Mouse (Mus musculus) kidney, adult 2 months (tissue): ENCODE measurements around the gene Glo1. TPM values are rescaled to one million over a fixed set of nuclear protein-coding genes. Genes with fewer than 3 reads are reported as not detected.

Experiments used
- DNase-seq: peaks from one replicate; pipeline ENCODE4 v3.0.0; 2021
- H3K27ac ChIP-seq: fragments of 200-500 bp; 2 replicates; pipeline ENCODE4 v1.5.1; 2012; ENCODE audit warnings: low read depth, low read length, control low read depth, inconsistent platforms; ENCODE audit not compliant: insufficient read depth
- H3K27me3 ChIP-seq: fragments of 200-500 bp; replicated peaks from 2 replicates; pipeline ENCODE4 v1.6.1; 2012; ENCODE audit warnings: mild to moderate bottlenecking, moderate library complexity, low read length, inconsistent platforms; ENCODE audit not compliant: control insufficient read depth, insufficient read depth
- H3K36me3 ChIP-seq: fragments of 200-500 bp; 2 replicates; pipeline ENCODE4 v1.6.1; 2012; ENCODE audit warnings: mild to moderate bottlenecking, moderate library complexity, low read length, inconsistent platforms; ENCODE audit not compliant: control insufficient read depth, insufficient read depth
- H3K4me1 ChIP-seq: fragments of 200-500 bp; 2 replicates; pipeline ENCODE4 v1.6.1; 2011; ENCODE audit warnings: low read length; ENCODE audit not compliant: control insufficient read depth, insufficient read depth
- H3K4me3 ChIP-seq: fragments of 200-500 bp; 2 replicates; pipeline ENCODE4 v1.5.1; 2011; ENCODE audit warnings: mild to moderate bottlenecking, low read depth, low read length, control low read depth; ENCODE audit not compliant: insufficient read depth
- CTCF ChIP-seq: fragments of 200-500 bp; conservative IDR thresholded peaks from 2 replicates; pipeline ENCODE4 v1.5.1; 2011; ENCODE audit warnings: low read depth, mild to moderate bottlenecking, control low read depth, low read length, moderate library complexity, mixed read lengths; ENCODE audit not compliant: insufficient read depth, insufficient read length
- POLR2A ChIP-seq: fragments of 200-500 bp; IDR thresholded peaks from one replicate; pipeline ENCODE4 v1.6.1; 2011; ENCODE audit warnings: low read depth, low read length, control low read depth
- WGBS: fragments of 180-500 bp; shearing (Covaris S2); methylation state at CpG from one replicate; pipeline ENCODE4 v1.1.7; 2018; 5-methylcytosine and 5-hydroxymethylcytosine counted together
- polyA plus RNA-seq: library from polyadenylated mRNA; depleted of rRNA; stranded (reverse); fragments of >200 nt; gene quantifications from 2 replicates; pipeline ENCODE4 v1.2.3, GENCODE M21; 2012

Gene Glo1
- polyA plus RNA-seq, 1 experiment, result 89.0 TPM

DNA sequence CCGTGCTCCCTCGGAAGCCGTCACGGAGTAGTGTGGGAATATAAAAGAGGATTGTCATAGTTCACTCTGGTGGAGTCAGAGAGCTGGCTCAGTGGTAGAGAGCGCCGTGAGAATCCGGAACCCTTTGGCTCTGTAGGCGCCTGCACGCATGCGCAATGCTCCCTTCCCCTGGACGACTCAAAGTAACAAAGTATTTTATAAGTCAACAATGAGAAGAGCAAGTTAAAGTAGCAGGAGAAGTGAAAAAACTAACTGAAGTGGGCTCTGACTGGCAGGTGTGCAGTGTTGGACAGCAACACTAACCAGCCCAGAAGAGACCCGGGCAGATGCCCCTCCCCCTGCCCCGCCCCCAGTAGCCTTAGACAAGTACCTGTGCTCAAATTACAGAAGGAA is 31.5 kb upstream of the Glo1 start:
- 14% methylated on average over 13 of the region's 13 CpGs for WGBS
- TF ChIP-seq CTCF, result no peak
- no peak for TF ChIP-seq POLR2A
- H3K27ac ChIP-seq, result peak overlapping the region; percentile 43; the same call in 1 of the 2 replicates
- H3K4me3 ChIP-seq, result peak overlapping the region; percentile 55
- H3K4me1 ChIP-seq, result no peaks in the 10 kb centered on the region
- H3K27me3 ChIP-seq, result no peaks in the 10 kb centered on the region
- DNase-seq, result peak; percentile 84
- no peaks in the 10 kb centered on the region for H3K36me3 ChIP-seq

DNA sequence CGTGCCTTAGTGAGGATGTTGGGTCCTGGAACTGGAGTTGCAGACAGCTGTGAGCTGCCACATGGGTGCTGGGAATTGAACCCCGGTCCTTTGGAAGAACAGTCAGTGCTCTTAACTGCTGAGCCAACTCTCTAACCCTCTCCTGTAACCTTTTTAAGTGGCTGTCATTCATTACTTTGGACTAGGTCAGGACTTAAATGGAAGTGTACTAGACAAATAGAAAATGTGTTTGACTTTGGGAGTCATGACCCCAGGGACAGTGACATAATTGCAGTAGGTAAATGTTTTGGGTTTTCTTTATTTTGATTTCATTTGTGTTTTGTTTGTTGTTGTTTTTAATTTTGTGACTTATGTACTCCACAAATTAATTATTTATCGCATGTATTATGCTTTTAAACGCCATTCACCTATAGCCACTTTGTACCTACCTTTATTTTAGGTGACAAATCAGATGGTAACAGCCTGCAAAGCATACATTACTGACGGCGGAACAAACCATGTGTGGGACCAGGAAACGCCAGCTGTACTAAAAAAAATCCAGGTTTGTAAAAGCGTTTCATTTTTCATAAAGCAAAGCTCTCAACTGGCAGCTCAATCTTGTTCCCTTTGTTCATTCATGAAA is 31.0 kb upstream of the Glo1 start:
- peak overlapping the region; percentile 55 for H3K4me3 ChIP-seq
- no peaks in the 10 kb centered on the region for H3K4me1 ChIP-seq
- peak overlapping the region; percentile 43; the same call in 1 of the 2 replicates for H3K27ac ChIP-seq
- no peaks in the 10 kb centered on the region for H3K36me3 ChIP-seq
- TF ChIP-seq POLR2A, result no peak
- TF ChIP-seq CTCF, result no peak
- WGBS, result 45% methylated on average over 8 of the region's 8 CpGs
- DNase-seq, result no peak
- no peaks in the 10 kb centered on the region for H3K27me3 ChIP-seq

DNA sequence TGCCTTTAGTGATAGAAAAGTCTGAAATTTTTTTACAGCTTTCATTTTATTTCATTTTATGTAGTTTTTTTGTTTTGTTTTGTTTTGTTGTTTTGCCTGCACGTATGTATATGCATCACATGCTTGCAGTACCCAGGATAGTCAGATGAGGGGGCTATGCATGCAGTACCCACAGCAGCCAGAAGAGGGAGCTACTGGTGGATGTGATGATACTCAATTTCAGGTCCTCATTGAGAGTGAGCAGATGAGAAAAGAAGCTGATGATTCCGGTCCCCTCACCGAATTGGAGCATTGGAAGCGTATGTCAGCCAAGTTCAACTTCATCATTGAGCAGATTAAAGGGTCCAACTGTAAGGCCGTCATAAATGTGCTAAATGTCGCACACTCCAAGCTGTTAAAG is 26.3 kb upstream of the Glo1 start:
- no peaks in the 10 kb centered on the region for H3K4me1 ChIP-seq
- H3K36me3 ChIP-seq, result no peaks in the 10 kb centered on the region
- TF ChIP-seq CTCF (peak; percentile 50), POLR2A (no peak)
- no peaks in the 10 kb centered on the region for H3K27me3 ChIP-seq
- 95% methylated on average over 6 of the region's 6 CpGs for WGBS
- no peak for DNase-seq
- no peak overlapping the region for H3K4me3 ChIP-seq
- no peak overlapping the region for H3K27ac ChIP-seq

DNA sequence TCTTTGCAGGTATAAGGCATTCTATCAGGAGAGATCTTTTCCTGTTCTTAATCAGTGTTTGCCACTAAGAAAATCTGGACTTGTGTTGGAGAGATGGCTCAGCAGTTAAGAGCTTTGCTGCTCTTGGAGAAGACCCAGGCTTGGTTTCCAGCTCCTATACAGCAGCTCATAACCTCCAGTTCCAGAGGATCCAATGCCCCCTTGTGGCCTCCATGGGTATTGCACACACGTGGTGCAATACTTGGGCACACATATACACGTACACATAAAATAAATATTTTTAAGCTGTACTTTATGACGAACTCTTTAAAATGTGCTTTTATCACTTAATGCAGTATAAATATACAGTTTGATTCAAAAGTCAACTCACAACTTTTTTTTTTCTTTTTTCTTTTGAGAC is 22.1 kb upstream of the Glo1 start:
- Histone ChIP-seq H3K4me3 (no peak overlapping the region), H3K27ac (no peak overlapping the region), H3K36me3 (no peaks in the 10 kb centered on the region), H3K27me3 (no peaks in the 10 kb centered on the region), H3K4me1 (no peaks in the 10 kb centered on the region)
- TF ChIP-seq POLR2A (no peak), CTCF (peak; percentile 21; the same call in 1 of the 2 replicates)
- 95% methylated on average over 3 of the region's 3 CpGs for WGBS
- no peak for DNase-seq

DNA sequence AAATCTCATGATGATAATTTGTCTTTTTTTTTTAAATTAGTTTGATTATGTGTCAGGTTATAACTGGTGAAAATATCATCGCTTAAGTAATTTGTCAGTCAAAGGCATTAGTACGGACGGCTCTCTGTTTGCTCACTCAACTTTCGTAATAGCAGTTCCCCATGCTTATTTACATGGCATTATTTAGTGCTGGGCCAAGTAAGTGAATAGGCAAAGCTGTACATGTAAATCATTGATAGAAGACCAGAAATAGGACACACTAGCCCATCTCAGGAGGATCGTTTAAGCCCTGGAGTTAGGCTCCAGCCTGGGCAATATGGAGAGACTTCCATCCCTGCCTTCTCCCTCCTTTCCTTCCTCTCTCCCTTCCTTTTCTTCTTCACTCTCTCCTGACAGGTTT is 14.2 kb upstream of the Glo1 start:
- DNase-seq, result no peak
- no peaks in the 10 kb centered on the region for H3K4me1 ChIP-seq
- no peaks in the 10 kb centered on the region for H3K36me3 ChIP-seq
- TF ChIP-seq CTCF (no peak), POLR2A (no peak)
- no peak overlapping the region for H3K4me3 ChIP-seq
- 76% methylated on average over 5 of the region's 5 CpGs for WGBS
- no peaks in the 10 kb centered on the region for H3K27me3 ChIP-seq
- no peak overlapping the region for H3K27ac ChIP-seq

DNA sequence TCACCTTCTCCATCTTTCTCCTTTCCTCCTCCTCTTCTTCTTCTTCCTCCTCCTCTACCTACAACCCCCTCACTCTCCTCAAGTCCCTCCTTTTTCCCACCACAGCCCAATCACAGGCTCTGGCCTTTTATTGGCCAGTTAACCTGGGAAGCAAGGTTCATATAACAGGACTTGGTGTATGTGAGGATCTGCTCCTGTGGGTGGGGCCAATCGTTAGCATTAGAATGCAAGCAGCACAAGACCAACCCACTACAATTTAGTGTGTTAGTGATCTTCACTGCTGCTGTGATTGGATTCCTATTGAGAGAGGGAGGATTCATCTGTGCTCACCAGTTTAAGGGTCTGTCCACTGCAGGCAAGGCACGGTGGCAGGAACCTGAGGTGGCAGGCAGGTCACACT is 12.3 kb upstream of the Glo1 start:
- Histone ChIP-seq H3K4me1 (no peaks in the 10 kb centered on the region), H3K36me3 (no peaks in the 10 kb centered on the region), H3K4me3 (no peak overlapping the region), H3K27me3 (no peaks in the 10 kb centered on the region), H3K27ac (no peak overlapping the region)
- no peak for TF ChIP-seq CTCF
- no peak for TF ChIP-seq POLR2A
- DNase-seq, result no peak
- 40% methylated on average over 2 of the region's 2 CpGs for WGBS

DNA sequence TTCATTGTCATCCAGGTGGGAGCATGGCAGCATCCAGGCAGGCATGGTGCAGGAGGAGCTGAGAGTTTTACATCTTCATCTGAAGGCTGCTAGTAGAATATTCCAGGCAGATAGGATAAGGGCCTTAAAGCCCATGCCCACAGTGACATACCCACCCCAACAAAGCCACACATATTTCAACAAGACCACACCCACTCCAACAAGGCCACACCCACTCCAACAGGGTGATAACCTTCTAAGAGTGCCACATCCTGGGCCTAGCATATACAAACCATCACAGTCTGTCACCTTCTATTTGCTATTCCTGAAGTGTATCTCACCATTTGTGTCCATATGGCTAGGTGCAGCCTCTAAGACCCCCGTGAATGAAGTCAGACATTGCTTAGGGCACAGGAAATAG is 11.0 kb upstream of the Glo1 start:
- H3K27me3 ChIP-seq, result no peaks in the 10 kb centered on the region
- no peaks in the 10 kb centered on the region for H3K36me3 ChIP-seq
- TF ChIP-seq CTCF (no peak), POLR2A (no peak)
- WGBS, result 47% methylated on average over 1 of the region's 1 CpGs
- no peak overlapping the region for H3K27ac ChIP-seq
- H3K4me1 ChIP-seq, result no peaks in the 10 kb centered on the region
- no peak for DNase-seq
- no peak overlapping the region for H3K4me3 ChIP-seq
